Mouse (Mus musculus) midbrain, postnatal 0 days (tissue): ENCODE results near the gene Slc27a1. TPM values are rescaled to one million over a fixed set of nuclear protein-coding genes. Genes with fewer than 3 reads are reported as not detected.

Experiments
- ATAC-seq: fragments of 200-750 bp; cut with Nextera tagmentation; 2 replicates; pipeline ENCODE4 v1.8.0; 2017; ENCODE audit warnings: moderate number of reproducible peaks, mild to moderate bottlenecking, moderate TSS enrichment, moderate library complexity; ENCODE audit not compliant: low FRiP score
- DNase-seq: peaks from one replicate; pipeline ENCODE4 v3.0.0-alpha.2; 2015; ENCODE audit warnings: low spot score
- H3K27ac ChIP-seq: fragments of 300-500 bp; sonication (generic); 2 replicates; pipeline ENCODE4 v1.5.1; 2014; ENCODE audit warnings: low read depth, mild to moderate bottlenecking, low read length, mixed read lengths
- H3K27me3 ChIP-seq: fragments of 300-500 bp; sonication (generic); 2 replicates; pipeline ENCODE4 v1.6.1; 2014; ENCODE audit warnings: low read length, control low read depth, mixed read lengths; ENCODE audit not compliant: insufficient read depth
- H3K36me3 ChIP-seq: fragments of 300-500 bp; sonication (generic); 2 replicates; pipeline ENCODE4 v1.6.1; 2014; ENCODE audit warnings: low read length, control low read depth, mixed read lengths; ENCODE audit not compliant: insufficient read depth
- H3K4me1 ChIP-seq: fragments of 300-500 bp; sonication (generic); 2 replicates; pipeline ENCODE4 v1.6.1; 2014; ENCODE audit warnings: mild to moderate bottlenecking, control low read depth, antibody characterized with exemption, low read length, mixed read lengths; ENCODE audit not compliant: insufficient read depth
- H3K4me2 ChIP-seq: fragments of 300-500 bp; sonication (generic); 2 replicates; pipeline ENCODE4 v1.6.1; 2014; ENCODE audit warnings: low read depth, mild to moderate bottlenecking, low read length, mixed read lengths; ENCODE audit not compliant: poor library complexity, severe bottlenecking
- H3K4me3 ChIP-seq: fragments of 300-500 bp; sonication (generic); 2 replicates; pipeline ENCODE4 v1.5.1; 2014; ENCODE audit warnings: low read depth, mild to moderate bottlenecking, low read length, moderate library complexity
- H3K9ac ChIP-seq: fragments of 300-500 bp; sonication (generic); replicated peaks from 2 replicates; pipeline ENCODE4 v1.6.1; 2014; ENCODE audit warnings: mild to moderate bottlenecking, low read length, moderate library complexity, mixed read lengths; ENCODE audit not compliant: poor library complexity, severe bottlenecking
- H3K9me3 ChIP-seq: fragments of 300-500 bp; sonication (generic); 2 replicates; pipeline ENCODE4 v1.6.1; 2016; ENCODE audit warnings: low read length, control low read depth
- CTCF ChIP-seq: IDR thresholded peaks from 2 replicates; pipeline ENCODE4 v1.5.1; 2016; ENCODE audit warnings: antibody characterized with exemption, mild to moderate bottlenecking
- WGBS: fragments of 180-500 bp; shearing (Covaris S2); extraction: QIAGEN DNeasy Blood & Tissue Kit; methylation state at CpG from one replicate; pipeline ENCODE4 v1.1.7; 2014; 5-methylcytosine and 5-hydroxymethylcytosine counted together
- polyA plus RNA-seq: library from polyadenylated mRNA; unstranded; fragments of >200 nt; fragmentation: Nextera tagmentation; extraction: Ambion mirVana; gene quantifications from 2 replicates; pipeline ENCODE4 v1.2.1, GENCODE M21; 2015
- total RNA-seq: library from RNA; depleted of rRNA; stranded (reverse); fragments of >200 nt; gene quantifications from 2 replicates; pipeline ENCODE4 v1.2.3, GENCODE M21; 2014

Gene Slc27a1
- total and polyA plus RNA-seq, 2 experiments from 2014 or later: 99.7 to 160 TPM

DNA sequence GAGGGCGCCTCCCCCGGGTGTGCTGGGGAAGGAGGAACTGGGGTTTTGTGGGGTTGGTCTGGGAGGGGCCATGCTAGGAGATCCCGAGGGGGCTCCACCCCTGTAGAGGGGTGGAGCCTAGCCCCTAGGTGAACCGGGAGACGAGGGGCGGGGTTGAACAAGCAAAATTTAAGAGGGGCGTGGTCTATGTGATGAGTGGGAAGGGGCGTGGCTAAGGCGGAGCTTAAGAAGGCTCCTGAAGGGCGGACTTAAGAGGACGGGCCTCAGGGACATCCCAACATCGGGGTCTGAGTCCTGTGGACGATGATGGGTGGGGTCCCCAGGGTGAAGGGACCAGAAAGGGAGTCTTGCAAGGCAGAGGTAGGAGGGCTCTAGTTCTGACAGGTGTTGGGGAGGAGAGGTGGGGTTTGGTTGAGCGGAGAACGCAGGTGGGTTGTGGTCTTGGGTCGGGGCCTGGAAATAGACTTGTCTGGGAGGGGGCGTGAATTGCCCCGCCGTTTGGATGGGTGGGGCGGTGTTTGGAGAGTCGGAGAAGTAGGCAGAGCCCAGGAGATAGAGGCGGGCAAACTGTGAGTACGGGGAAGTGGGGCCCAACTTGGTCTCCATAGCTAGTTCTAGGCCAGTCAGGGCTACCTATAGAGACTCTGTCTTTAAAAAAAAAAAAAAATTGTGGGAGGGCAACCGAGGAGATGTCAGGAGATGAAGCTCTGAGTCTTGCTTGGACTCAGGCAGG is 9.6 kb upstream of the Slc27a1 start:
- whole genome bisulfite sequencing: 2% methylated on average over 24 of the region's 24 CpGs

DNA sequence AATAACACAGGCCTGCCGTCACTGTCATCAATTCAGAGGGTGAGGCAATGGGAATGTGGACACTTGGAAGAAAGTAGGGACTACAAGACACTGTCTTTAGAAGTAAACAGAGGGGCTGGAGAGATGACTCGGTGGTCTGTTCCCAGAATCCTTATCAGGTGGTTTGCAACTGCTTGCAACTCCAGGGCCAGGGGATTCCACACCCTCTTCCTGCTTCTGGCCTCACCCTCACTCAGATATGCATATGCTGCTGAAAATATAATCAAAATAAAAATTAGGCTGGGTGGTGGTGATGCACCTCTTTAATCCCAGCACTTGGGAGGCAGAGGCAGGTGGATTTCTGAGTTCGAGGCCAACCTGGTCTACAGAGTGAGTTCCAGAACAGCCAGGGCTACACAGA is 8.6 kb upstream of the Slc27a1 start:
- Histone ChIP-seq H3K27ac (no peak overlapping the region), H3K9me3 (no peaks in the 10 kb centered on the region), H3K4me3 (no peak overlapping the region), H3K9ac (no peak overlapping the region), H3K4me2 (no peak overlapping the region), H3K27me3 (peaks cover 70% of the 10 kb centered on the region), H3K36me3 (no peaks in the 10 kb centered on the region), H3K4me1 (peaks cover 8% of the 10 kb centered on the region; the same call in 1 of the 2 replicates)
- no peak for DNase-seq
- ATAC-seq: no peak
- 78% methylated on average over 3 of the region's 3 CpGs for WGBS
- no peak for TF ChIP-seq CTCF

More for the DNA sequence above, 9.6 kb upstream of the Slc27a1 start:
- DNase-seq (peak; percentile 35), ATAC-seq (no peak)
- peaks cover 70% of the 10 kb centered on the region for H3K27me3 ChIP-seq
- no peak for TF ChIP-seq CTCF
- H3K4me3 ChIP-seq: peak overlapping the region; percentile 19; the same call in 1 of the 2 replicates
- peak overlapping the region; percentile 23 for H3K4me2 ChIP-seq
- no peaks in the 10 kb centered on the region for H3K36me3 ChIP-seq
- no peak overlapping the region for H3K27ac ChIP-seq
- no peak overlapping the region for H3K9ac ChIP-seq
- no peaks in the 10 kb centered on the region for H3K9me3 ChIP-seq
- H3K4me1 ChIP-seq: peaks cover 8% of the 10 kb centered on the region; the same call in 1 of the 2 replicates

DNA sequence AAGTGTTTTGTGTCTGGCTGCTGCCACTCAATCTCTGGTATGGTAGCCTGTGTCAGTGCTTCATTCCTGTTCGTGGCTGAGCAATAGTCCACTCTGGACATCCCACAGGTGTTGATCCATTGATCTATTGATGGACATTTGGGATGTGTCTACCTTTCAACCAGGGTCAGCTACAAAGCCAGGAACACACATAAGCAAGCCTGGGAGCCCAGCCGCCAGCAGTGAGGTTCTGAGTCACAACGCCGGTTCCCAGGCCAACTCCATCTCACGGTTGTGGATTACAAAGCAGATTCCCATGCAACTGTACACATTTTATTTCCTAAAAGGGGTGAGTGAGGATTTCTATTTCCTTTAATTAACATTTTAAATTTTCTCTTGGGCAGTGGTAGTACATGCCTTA is 7.9 kb upstream of the Slc27a1 start:
- no peak overlapping the region for H3K9ac ChIP-seq
- TF ChIP-seq CTCF: no peak
- H3K4me1 ChIP-seq: peaks cover 8% of the 10 kb centered on the region; the same call in 1 of the 2 replicates
- H3K4me3 ChIP-seq: no peak overlapping the region
- H3K4me2 ChIP-seq: no peak overlapping the region
- no peaks in the 10 kb centered on the region for H3K36me3 ChIP-seq
- no peaks in the 10 kb centered on the region for H3K9me3 ChIP-seq
- H3K27ac ChIP-seq: no peak overlapping the region
- H3K27me3 ChIP-seq: peaks cover 67% of the 10 kb centered on the region
- ATAC-seq (no peak), DNase-seq (no peak)
- WGBS: 89% methylated on average over 5 of the region's 5 CpGs

DNA sequence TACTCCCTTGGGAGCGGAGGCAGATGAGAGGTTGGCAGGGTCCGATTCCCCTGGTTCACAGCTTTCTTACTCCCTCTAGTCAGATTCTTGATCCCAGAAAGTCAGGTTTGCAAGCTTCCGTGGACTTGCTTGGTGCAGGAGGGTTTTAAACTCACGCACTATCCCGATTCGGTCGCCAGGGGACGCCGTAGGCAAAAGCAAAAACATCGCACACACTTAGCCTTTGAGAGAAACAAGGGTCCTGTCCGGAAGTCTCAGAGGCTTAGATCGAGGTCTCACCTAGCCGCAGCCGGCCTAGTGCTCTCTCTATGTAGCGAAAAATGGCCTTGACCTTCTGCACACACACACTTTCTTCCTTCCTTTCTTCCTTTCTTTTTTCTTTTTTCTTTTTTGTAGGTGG is 7.3 kb upstream of the Slc27a1 start:
- H3K4me3 ChIP-seq: no peak overlapping the region
- H3K9me3 ChIP-seq: no peaks in the 10 kb centered on the region
- 4% methylated on average over 15 of the region's 15 CpGs for WGBS
- peak; percentile 74 for DNase-seq
- peak; percentile 91 for TF ChIP-seq CTCF
- H3K4me1 ChIP-seq: peaks cover 8% of the 10 kb centered on the region; the same call in 1 of the 2 replicates
- peaks cover 61% of the 10 kb centered on the region for H3K27me3 ChIP-seq
- H3K27ac ChIP-seq: no peak overlapping the region
- no peaks in the 10 kb centered on the region for H3K36me3 ChIP-seq
- no peak for ATAC-seq
- H3K4me2 ChIP-seq: no peak overlapping the region
- no peak overlapping the region for H3K9ac ChIP-seq

DNA sequence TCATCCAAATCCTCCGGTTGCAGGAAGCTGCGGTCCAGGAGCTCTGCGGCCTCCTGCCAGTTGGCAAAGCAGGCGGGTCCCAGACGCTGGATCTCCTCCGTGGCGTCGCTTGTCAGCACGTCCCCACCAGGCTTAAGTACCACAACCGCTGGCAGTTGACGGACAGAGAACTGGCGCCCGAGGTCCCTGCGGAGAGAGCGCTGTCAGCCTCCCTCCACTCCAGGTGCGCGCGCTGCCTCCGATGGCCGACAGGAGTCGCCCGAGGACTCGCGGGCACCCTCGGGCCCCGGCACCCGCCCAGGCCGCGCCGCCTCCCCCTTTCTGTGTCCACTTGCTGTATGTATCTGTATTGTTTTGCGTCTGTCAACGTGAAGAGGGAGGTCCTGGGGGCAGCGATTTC is 5.9 kb upstream of the Slc27a1 start:
- Histone ChIP-seq H3K9ac (no peak overlapping the region; the same call in 1 of the 2 replicates), H3K4me1 (peaks cover 8% of the 10 kb centered on the region; the same call in 1 of the 2 replicates), H3K27ac (no peak overlapping the region), H3K9me3 (no peaks in the 10 kb centered on the region), H3K4me2 (peak overlapping the region; percentile 41), H3K4me3 (peak overlapping the region; percentile 28), H3K27me3 (peaks cover 52% of the 10 kb centered on the region), H3K36me3 (no peaks in the 10 kb centered on the region)
- peak; percentile 77 for TF ChIP-seq CTCF
- ATAC-seq (peak; percentile 39; the same call in 1 of the 2 replicates), DNase-seq (peak; percentile 33)
- under 1% methylated on average over 31 of the region's 33 CpGs for WGBS

GRCm38 (mm10) chr8:71563992-71564391 is 4.7 kb upstream of the Slc27a1 start:
- no peak overlapping the region for H3K27ac ChIP-seq
- no peak overlapping the region for H3K9ac ChIP-seq
- no peak overlapping the region for H3K4me3 ChIP-seq
- H3K4me2 ChIP-seq: no peak overlapping the region
- DNase-seq (no peak), ATAC-seq (no peak)
- peaks cover 40% of the 10 kb centered on the region for H3K27me3 ChIP-seq
- TF ChIP-seq CTCF: peak; percentile 51
- H3K36me3 ChIP-seq: no peaks in the 10 kb centered on the region
- WGBS: 90% methylated on average over 4 of the region's 4 CpGs
- H3K9me3 ChIP-seq: no peaks in the 10 kb centered on the region
- peaks cover 7% of the 10 kb centered on the region; the same call in 1 of the 2 replicates for H3K4me1 ChIP-seq
